Mouse (Mus musculus) hindbrain, embryonic 10.5 days (tissue): ENCODE data around the gene Chrna9. TPM values are rescaled to one million over a fixed set of nuclear protein-coding genes. Genes with fewer than 3 reads are reported as not detected.

Source experiments
- DNase-seq: peaks from one replicate; pipeline ENCODE4 v3.0.0-alpha.2; 2017; ENCODE audit warnings: low spot score
- H3K27ac ChIP-seq: fragments of 300-500 bp; sonication (generic); 2 replicates; pipeline ENCODE4 v1.5.1; 2016; ENCODE audit warnings: mild to moderate bottlenecking, moderate library complexity
- H3K27me3 ChIP-seq: fragments of 300-500 bp; sonication (generic); 2 replicates; pipeline ENCODE4 v1.6.1; 2016; ENCODE audit warnings: mild to moderate bottlenecking; ENCODE audit not compliant: poor library complexity, insufficient read depth, severe bottlenecking
- H3K36me3 ChIP-seq: fragments of 300-500 bp; sonication (generic); 2 replicates; pipeline ENCODE4 v1.6.1; 2016; ENCODE audit warnings: mild to moderate bottlenecking, moderate library complexity
- H3K4me1 ChIP-seq: fragments of 300-500 bp; sonication (generic); replicated peaks from 2 replicates; pipeline ENCODE4 v1.6.1; 2016; ENCODE audit warnings: mild to moderate bottlenecking
- H3K4me3 ChIP-seq: fragments of 300-500 bp; sonication (generic); 2 replicates; pipeline ENCODE4 v1.5.1; 2016; ENCODE audit warnings: mild to moderate bottlenecking, moderate library complexity
- H3K9me3 ChIP-seq: fragments of 300-500 bp; sonication (generic); 2 replicates; pipeline ENCODE4 v1.6.1; 2016; ENCODE audit warnings: mild to moderate bottlenecking, moderate library complexity
- WGBS: fragments of 180-500 bp; shearing (Covaris S2); methylation state at CpG from one replicate; pipeline ENCODE4 v1.1.7; 2016; 5-methylcytosine and 5-hydroxymethylcytosine counted together
- polyA plus RNA-seq: library from polyadenylated mRNA; unstranded; fragments of >200 nt; fragmentation: Nextera tagmentation; extraction: Ambion mirVana; gene quantifications from 2 replicates; pipeline ENCODE4 v1.2.1, GENCODE M21; 2016

Gene Chrna9
- 0.31 and 1.0 TPM in 2 replicates for polyA plus RNA-seq

- H3K9me3 ChIP-seq = no peaks in the 10 kb centered on the region
- H3K27ac ChIP-seq = no peak within 1 kb of the TSS
- H3K4me3 ChIP-seq = no peak within 1 kb of the TSS
- DNase-seq = no peak
- no peaks in the 10 kb centered on the region for H3K36me3 ChIP-seq
- H3K4me1 ChIP-seq = peaks cover 4% of the 10 kb centered on the region
- 87% methylated on average over 5 of the region's 5 CpGs for WGBS
- H3K27me3 ChIP-seq = no peaks in the 10 kb centered on the region
Measured at GRCm38 (mm10) chr5:65934783-65935182, at the start of gene Chrna9. Gene Chrna9, plus strand, starts transcription at chr5:65934921.

- Histone ChIP-seq H3K9me3 (no peaks in the 10 kb centered on the region), H3K4me3 (no peak overlapping the region), H3K27ac (no peak overlapping the region), H3K36me3 (no peaks in the 10 kb centered on the region), H3K27me3 (0 out of 2 replicates have a peak, but pooled peaks cover 3% of the 10 kb centered on the region), H3K4me1 (peaks cover 21% of the 10 kb centered on the region)
- WGBS = 57% methylated on average over 15 of the region's 15 CpGs
- no peak for DNase-seq
Measured at GRCm38 (mm10) chr5:65885699-65886443, 48.9 kb upstream of the Chrna9 start.

GRCm38 (mm10) chr5:65888102-65888501, 46.6 kb upstream of the Chrna9 start:
- H3K9me3 ChIP-seq = no peaks in the 10 kb centered on the region
- H3K36me3 ChIP-seq = no peaks in the 10 kb centered on the region
- WGBS = 93% methylated on average over 5 of the region's 5 CpGs
- no peak for DNase-seq
- H3K4me3 ChIP-seq = no peak overlapping the region
- peaks cover 14% of the 10 kb centered on the region for H3K4me1 ChIP-seq
- no peak overlapping the region for H3K27ac ChIP-seq
- H3K27me3 ChIP-seq = 0 out of 2 replicates have a peak, but pooled peaks cover 3% of the 10 kb centered on the region

GRCm38 (mm10) chr5:65888998-65889397, 45.7 kb upstream of the Chrna9 start:
- no peak for DNase-seq
- H3K27me3 ChIP-seq = 0 out of 2 replicates have a peak, but pooled peaks cover 3% of the 10 kb centered on the region
- H3K9me3 ChIP-seq = no peaks in the 10 kb centered on the region
- no peaks in the 10 kb centered on the region for H3K36me3 ChIP-seq
- WGBS = 68% methylated on average over 5 of the region's 5 CpGs
- no peak overlapping the region for H3K4me3 ChIP-seq
- no peak overlapping the region for H3K27ac ChIP-seq
- peaks cover 14% of the 10 kb centered on the region for H3K4me1 ChIP-seq

- Histone ChIP-seq H3K4me3 (no peak overlapping the region), H3K27ac (no peak overlapping the region), H3K36me3 (no peaks in the 10 kb centered on the region), H3K9me3 (no peaks in the 10 kb centered on the region), H3K27me3 (0 out of 2 replicates have a peak, but pooled peaks cover 3% of the 10 kb centered on the region), H3K4me1 (peaks cover 3% of the 10 kb centered on the region; the same call in 1 of the 2 replicates)
- DNase-seq = no peak
- 82% methylated on average over 14 of the region's 14 CpGs for WGBS
Measured at GRCm38 (mm10) chr5:65891251-65891826, 43.4 kb upstream of the Chrna9 start.

- Histone ChIP-seq H3K27me3 (no peaks in the 10 kb centered on the region), H3K27ac (no peak overlapping the region), H3K9me3 (no peaks in the 10 kb centered on the region), H3K36me3 (no peaks in the 10 kb centered on the region), H3K4me3 (no peak overlapping the region), H3K4me1 (no peaks in the 10 kb centered on the region)
- WGBS = 86% methylated on average over 6 of the region's 6 CpGs
- DNase-seq = no peak
Measured at GRCm38 (mm10) chr5:65895121-65895692, 39.5 kb upstream of the Chrna9 start.

GRCm38 (mm10) chr5:65895764-65896163, 39.0 kb upstream of the Chrna9 start:
- no peak overlapping the region for H3K4me3 ChIP-seq
- H3K9me3 ChIP-seq = no peaks in the 10 kb centered on the region
- H3K27me3 ChIP-seq = no peaks in the 10 kb centered on the region
- H3K4me1 ChIP-seq = 0 out of 2 replicates have a peak, but pooled peaks cover 1% of the 10 kb centered on the region
- no peaks in the 10 kb centered on the region for H3K36me3 ChIP-seq
- DNase-seq = no peak
- 86% methylated on average over 7 of the region's 7 CpGs for WGBS
- no peak overlapping the region for H3K27ac ChIP-seq

GRCm38 (mm10) chr5:65897731-65898130, 37.0 kb upstream of the Chrna9 start:
- Histone ChIP-seq H3K9me3 (peaks cover 2% of the 10 kb centered on the region), H3K27ac (no peak overlapping the region), H3K36me3 (no peaks in the 10 kb centered on the region), H3K4me3 (no peak overlapping the region), H3K4me1 (0 out of 2 replicates have a peak, but pooled peaks cover 3% of the 10 kb centered on the region), H3K27me3 (no peaks in the 10 kb centered on the region)
- no peak for DNase-seq
- WGBS = 91% methylated on average over 2 of the region's 2 CpGs

- peaks cover 11% of the 10 kb centered on the region for H3K9me3 ChIP-seq
- H3K4me3 ChIP-seq = no peak overlapping the region
- no peaks in the 10 kb centered on the region for H3K36me3 ChIP-seq
- DNase-seq = no peak
- H3K27me3 ChIP-seq = no peaks in the 10 kb centered on the region
- no peak overlapping the region for H3K27ac ChIP-seq
- WGBS = 87% methylated on average over 3 of the region's 3 CpGs
- H3K4me1 ChIP-seq = 0 out of 2 replicates have a peak, but pooled peaks cover 3% of the 10 kb centered on the region
Measured at GRCm38 (mm10) chr5:65898683-65899082, 36.0 kb upstream of the Chrna9 start.

- H3K27me3 ChIP-seq = no peaks in the 10 kb centered on the region
- 0 out of 2 replicates have a peak, but pooled peaks cover 3% of the 10 kb centered on the region for H3K4me1 ChIP-seq
- DNase-seq = no peak
- no peak overlapping the region for H3K27ac ChIP-seq
- H3K36me3 ChIP-seq = no peaks in the 10 kb centered on the region
- 87% methylated on average over 6 of the region's 6 CpGs for WGBS
- peaks cover 25% of the 10 kb centered on the region for H3K9me3 ChIP-seq
- H3K4me3 ChIP-seq = no peak overlapping the region
Measured at GRCm38 (mm10) chr5:65900113-65900512, 34.6 kb upstream of the Chrna9 start.

GRCm38 (mm10) chr5:65900862-65901265, 33.9 kb upstream of the Chrna9 start:
- no peak for DNase-seq
- Histone ChIP-seq H3K27me3 (no peaks in the 10 kb centered on the region), H3K4me3 (no peak overlapping the region), H3K27ac (no peak overlapping the region), H3K4me1 (0 out of 2 replicates have a peak, but pooled peaks cover 3% of the 10 kb centered on the region), H3K9me3 (peaks cover 26% of the 10 kb centered on the region), H3K36me3 (no peaks in the 10 kb centered on the region)
- 69% methylated on average over 7 of the region's 7 CpGs for WGBS

GRCm38 (mm10) chr5:65901868-65902418, 32.8 kb upstream of the Chrna9 start:
- Histone ChIP-seq H3K36me3 (no peaks in the 10 kb centered on the region), H3K4me1 (0 out of 2 replicates have a peak, but pooled peaks cover 3% of the 10 kb centered on the region), H3K27me3 (no peaks in the 10 kb centered on the region), H3K4me3 (no peak overlapping the region), H3K27ac (no peak overlapping the region), H3K9me3 (peaks cover 32% of the 10 kb centered on the region)
- DNase-seq = no peak
- WGBS = 94% methylated on average over 10 of the region's 10 CpGs
